Mouse (Mus musculus) limb, embryonic 12.5 days (tissue): Measurements from ENCODE around the gene Fgd3. TPM values are rescaled to one million over a fixed set of nuclear protein-coding genes. Genes with fewer than 3 reads are reported as not detected.

Experiments used
- ATAC-seq: fragments of 200-750 bp; cut with Nextera tagmentation; 2 replicates; pipeline ENCODE4 v1.8.0; 2017; ENCODE audit warnings: low read depth, moderate TSS enrichment; ENCODE audit not compliant: insufficient number of reproducible peaks, insufficient read depth, low FRiP score, low TSS enrichment
- H3K27ac ChIP-seq: fragments of 300-500 bp; sonication (generic); 2 replicates; pipeline ENCODE4 v1.5.1; 2016; ENCODE audit warnings: mild to moderate bottlenecking, moderate library complexity
- H3K27me3 ChIP-seq: fragments of 300-500 bp; sonication (generic); 2 replicates; pipeline ENCODE4 v1.6.1; 2016; ENCODE audit warnings: mild to moderate bottlenecking, moderate library complexity
- H3K36me3 ChIP-seq: fragments of 300-500 bp; sonication (generic); 2 replicates; pipeline ENCODE4 v1.6.1; 2016; ENCODE audit warnings: mild to moderate bottlenecking, moderate library complexity
- H3K4me1 ChIP-seq: fragments of 300-500 bp; sonication (generic); replicated peaks from 2 replicates; pipeline ENCODE4 v1.6.1; 2016
- H3K4me2 ChIP-seq: fragments of 300-500 bp; sonication (generic); 2 replicates; pipeline ENCODE4 v1.6.1; 2016; ENCODE audit warnings: mild to moderate bottlenecking, moderate library complexity
- H3K4me3 ChIP-seq: fragments of 300-500 bp; sonication (generic); replicated peaks from 2 replicates; pipeline ENCODE4 v1.5.1; 2016; ENCODE audit warnings: mild to moderate bottlenecking
- H3K9ac ChIP-seq: fragments of 300-500 bp; sonication (generic); replicated peaks from 2 replicates; pipeline ENCODE4 v1.6.1; 2016; ENCODE audit warnings: mild to moderate bottlenecking, moderate library complexity
- H3K9me3 ChIP-seq: fragments of 300-500 bp; sonication (generic); 2 replicates; pipeline ENCODE4 v1.6.1; 2016; ENCODE audit warnings: mild to moderate bottlenecking, moderate library complexity
- WGBS: fragments of 180-500 bp; shearing (Covaris S2); methylation state at CpG from one replicate; pipeline ENCODE4 v1.1.7; 2016; 5-methylcytosine and 5-hydroxymethylcytosine counted together
- polyA plus RNA-seq: library from polyadenylated mRNA; unstranded; fragments of >200 nt; fragmentation: Nextera tagmentation; extraction: Ambion mirVana; gene quantifications from 2 replicates; pipeline ENCODE4 v1.2.1, GENCODE M21; 2016

Fgd3 gene
- polyA plus RNA-seq, 1 experiment from 2014 or later, result 0.66 TPM

DNA sequence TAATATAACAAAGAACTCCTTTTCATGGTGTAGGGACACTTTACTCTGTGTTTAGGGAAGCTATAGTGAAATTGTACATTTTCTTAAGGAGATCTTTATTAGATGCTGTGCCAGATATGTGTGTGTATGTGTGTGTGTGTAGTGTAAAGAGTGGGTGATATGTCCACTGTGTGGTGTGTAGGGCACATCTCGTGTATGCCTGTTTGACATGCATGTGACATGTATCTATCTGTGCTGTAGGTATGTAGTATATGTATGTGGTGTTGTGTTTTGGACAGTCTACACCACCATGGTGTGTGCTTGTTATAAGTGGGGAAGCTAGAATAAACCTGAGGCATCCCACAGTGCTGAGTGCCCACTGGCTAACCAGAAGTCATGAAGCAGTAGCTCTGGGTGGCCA, 403 bp upstream of the Fgd3 start:
- peak overlapping the region; percentile 73 for H3K4me2 ChIP-seq
- ATAC-seq, result no peak
- no peaks in the 10 kb centered on the region for H3K36me3 ChIP-seq
- no peaks in the 10 kb centered on the region for H3K27me3 ChIP-seq
- no peak overlapping the region for H3K27ac ChIP-seq
- H3K9ac ChIP-seq, result no peak overlapping the region
- H3K4me1 ChIP-seq, result peaks cover 31% of the 10 kb centered on the region
- H3K9me3 ChIP-seq, result no peaks in the 10 kb centered on the region
- H3K4me3 ChIP-seq, result peak overlapping the region; percentile 35; the same call in 1 of the 2 replicates
- 100% methylated on average over 1 of the region's 1 CpGs for WGBS

DNA sequence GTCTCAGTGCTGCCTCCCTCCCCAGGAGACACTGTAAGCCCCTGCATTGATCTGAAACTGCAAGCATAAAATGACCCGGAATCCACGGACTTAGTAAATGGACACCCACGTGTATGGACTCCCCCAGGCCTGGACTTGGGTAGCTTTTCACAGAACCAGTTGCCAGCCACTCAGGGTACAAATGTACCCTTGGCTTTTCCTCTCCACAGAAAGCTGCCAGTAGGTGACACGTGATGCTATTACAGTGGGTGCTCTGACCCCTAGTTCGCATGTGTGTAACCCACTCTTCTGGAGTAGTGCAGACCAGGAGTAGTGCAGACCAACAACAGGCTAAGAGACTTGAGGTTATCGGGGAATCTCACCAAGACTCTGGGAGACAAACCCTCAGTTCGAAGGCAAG, 2.2 kb downstream of the Fgd3 start:
- H3K27ac ChIP-seq, result no peak overlapping the region

DNA sequence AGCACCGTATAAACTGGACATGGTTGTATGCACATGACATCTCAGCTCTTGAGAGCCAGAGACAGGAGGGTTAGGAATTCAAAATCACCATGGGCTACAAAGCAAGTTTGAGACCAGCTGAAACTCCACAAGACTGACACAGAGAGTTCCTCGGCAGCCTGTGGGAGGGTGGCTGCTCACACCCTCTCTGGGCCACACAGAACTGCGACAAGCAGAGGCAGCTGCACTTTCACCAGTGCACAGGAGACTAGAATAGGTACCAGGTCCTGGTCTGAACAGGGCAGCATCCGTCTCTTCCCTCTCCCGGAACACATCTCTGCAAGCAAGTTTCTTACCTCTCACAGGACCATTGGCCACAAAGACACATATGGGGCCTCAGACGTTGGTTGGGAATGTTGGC, 2.6 kb downstream of the Fgd3 start:
- no peaks in the 10 kb centered on the region for H3K27me3 ChIP-seq
- H3K4me1 ChIP-seq, result peaks cover 31% of the 10 kb centered on the region
- no peak overlapping the region for H3K4me3 ChIP-seq
- H3K36me3 ChIP-seq, result no peaks in the 10 kb centered on the region
- WGBS, result 79% methylated on average over 6 of the region's 6 CpGs
- no peak for ATAC-seq
- no peaks in the 10 kb centered on the region for H3K9me3 ChIP-seq
- H3K9ac ChIP-seq, result no peak overlapping the region
- no peak overlapping the region for H3K27ac ChIP-seq
- H3K4me2 ChIP-seq, result no peak overlapping the region

More for the DNA sequence above, 2.2 kb downstream of the Fgd3 start:
- Histone ChIP-seq H3K9ac (no peak overlapping the region), H3K4me2 (no peak overlapping the region), H3K36me3 (no peaks in the 10 kb centered on the region), H3K9me3 (no peaks in the 10 kb centered on the region), H3K4me1 (peaks cover 31% of the 10 kb centered on the region), H3K4me3 (no peak overlapping the region), H3K27me3 (no peaks in the 10 kb centered on the region)
- 83% methylated on average over 7 of the region's 7 CpGs for WGBS
- ATAC-seq, result no peak

DNA sequence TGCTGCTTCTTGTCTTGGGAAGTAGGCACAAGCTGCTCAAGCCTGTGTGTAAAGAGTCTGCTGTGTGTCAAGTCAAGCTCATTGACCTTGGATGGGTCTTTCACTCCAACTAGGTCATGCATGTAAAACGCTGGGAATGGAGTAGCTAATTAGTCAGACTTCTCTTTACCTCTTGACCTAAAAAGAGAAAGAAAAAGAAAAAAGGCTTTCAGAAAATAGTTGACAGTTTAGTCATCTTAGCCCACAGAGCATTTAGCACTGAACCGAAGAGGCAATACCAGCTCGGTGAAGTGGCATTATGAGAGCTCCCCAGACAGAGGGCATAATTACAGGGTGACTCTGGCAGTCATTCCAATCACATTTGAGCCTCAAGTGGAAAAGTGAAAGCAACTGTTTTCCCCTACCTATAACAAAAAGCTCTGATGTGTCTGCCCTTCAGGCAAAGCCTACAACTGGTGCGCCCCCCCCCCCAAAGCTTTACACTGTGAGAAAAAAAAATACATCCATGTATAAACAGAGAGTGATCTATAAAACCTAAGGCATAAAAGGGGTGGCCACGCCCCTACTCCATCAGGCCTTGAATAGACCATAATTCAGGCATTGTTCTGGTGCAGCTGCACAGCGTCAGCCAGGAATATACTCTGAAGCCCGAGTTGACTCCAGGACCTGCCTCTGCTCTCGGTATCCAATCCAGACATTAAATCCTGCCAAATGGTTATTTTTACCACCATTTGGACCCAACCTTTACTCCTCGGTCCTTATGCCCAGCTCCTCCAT, 3.5 kb downstream of the Fgd3 start:
- Histone ChIP-seq H3K4me1 (peaks cover 26% of the 10 kb centered on the region), H3K27me3 (no peaks in the 10 kb centered on the region), H3K9ac (no peak overlapping the region), H3K4me2 (no peak overlapping the region), H3K4me3 (no peak overlapping the region), H3K9me3 (no peaks in the 10 kb centered on the region), H3K36me3 (no peaks in the 10 kb centered on the region), H3K27ac (no peak overlapping the region)
- WGBS, result 63% methylated on average over 9 of the region's 9 CpGs
- ATAC-seq, result no peak

DNA sequence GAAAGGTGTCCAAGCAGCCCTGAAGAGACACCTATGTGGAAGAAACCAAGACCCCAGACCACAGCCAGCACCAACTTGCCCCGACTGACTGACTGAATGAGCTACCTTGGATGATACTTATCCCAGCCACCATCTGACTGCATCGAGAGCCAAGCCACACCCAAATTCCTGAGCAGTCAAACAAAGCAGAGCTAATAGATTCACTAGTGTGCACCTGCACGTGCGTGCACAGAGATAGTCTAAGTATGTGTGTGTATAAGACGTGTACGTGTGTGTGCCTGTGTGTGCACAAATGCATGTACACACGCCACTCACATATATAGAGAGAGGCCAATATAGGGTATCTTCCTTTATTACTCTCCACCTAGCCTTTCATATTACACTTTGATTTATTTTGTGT, 8.5 kb downstream of the Fgd3 start:
- H3K4me3 ChIP-seq, result no peak overlapping the region
- H3K9ac ChIP-seq, result no peak overlapping the region
- H3K36me3 ChIP-seq, result no peaks in the 10 kb centered on the region
- no peak overlapping the region for H3K4me2 ChIP-seq
- WGBS, result 90% methylated on average over 7 of the region's 7 CpGs
- no peak for ATAC-seq
- peaks cover 4% of the 10 kb centered on the region; the same call in 1 of the 2 replicates for H3K4me1 ChIP-seq
- no peak overlapping the region for H3K27ac ChIP-seq
- H3K27me3 ChIP-seq, result no peaks in the 10 kb centered on the region
- no peaks in the 10 kb centered on the region for H3K9me3 ChIP-seq

DNA sequence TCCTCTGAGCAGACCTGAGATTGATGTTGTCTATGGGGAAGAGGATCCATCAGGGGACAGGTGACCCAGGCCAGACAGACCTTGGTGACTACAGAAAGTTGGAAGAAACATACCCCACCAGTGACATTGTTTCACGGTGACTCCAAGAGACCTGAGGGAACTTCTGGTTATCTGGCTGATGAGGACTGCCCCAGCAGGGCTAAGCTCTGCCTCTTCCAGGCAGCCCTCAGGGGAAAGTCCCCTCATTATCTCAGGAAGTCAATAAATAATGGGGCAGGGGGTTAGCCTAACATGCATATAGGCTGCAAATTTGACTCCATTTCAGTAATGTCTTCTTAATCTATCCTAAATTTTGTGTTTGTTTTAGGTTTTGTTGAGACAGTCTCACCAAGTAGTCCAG, 10.6 kb downstream of the Fgd3 start:
- no peak for ATAC-seq
- Histone ChIP-seq H3K27me3 (no peaks in the 10 kb centered on the region), H3K9me3 (no peaks in the 10 kb centered on the region), H3K9ac (no peak overlapping the region), H3K4me2 (no peak overlapping the region), H3K4me3 (no peak overlapping the region), H3K4me1 (peaks cover 4% of the 10 kb centered on the region; the same call in 1 of the 2 replicates), H3K36me3 (no peaks in the 10 kb centered on the region), H3K27ac (no peak overlapping the region)
- WGBS, result 96% methylated on average over 1 of the region's 1 CpGs

DNA sequence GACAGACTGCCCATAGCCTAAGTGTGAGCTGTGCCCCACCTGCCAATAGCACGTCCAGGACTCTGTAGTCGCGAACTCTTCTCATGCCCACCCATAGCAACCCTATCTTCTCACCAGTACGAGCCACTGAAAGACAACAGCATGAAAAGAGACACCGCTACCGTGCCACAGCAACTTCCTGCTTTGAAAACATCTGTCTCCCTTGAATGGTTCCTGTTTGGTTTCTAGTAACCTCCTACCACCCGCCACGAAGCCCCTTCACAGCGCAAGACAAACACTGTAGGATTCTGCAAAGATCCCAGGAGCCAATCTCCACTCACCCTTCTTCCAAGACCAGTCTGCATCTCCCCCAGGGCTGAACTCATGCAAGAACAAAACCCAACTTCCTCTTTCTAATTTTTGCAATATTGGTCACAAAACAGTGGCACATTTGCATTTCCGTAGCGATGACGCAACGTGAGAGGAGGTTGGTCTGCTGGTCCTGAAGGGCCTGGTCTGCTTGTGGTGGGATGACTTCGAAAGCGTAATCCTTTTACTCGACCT, 11.2 kb downstream of the Fgd3 start:
- ATAC-seq, result no peak
- no peaks in the 10 kb centered on the region for H3K36me3 ChIP-seq
- H3K9me3 ChIP-seq, result no peaks in the 10 kb centered on the region
- H3K27me3 ChIP-seq, result no peaks in the 10 kb centered on the region
- no peak overlapping the region for H3K9ac ChIP-seq
- H3K4me2 ChIP-seq, result no peak overlapping the region
- no peak overlapping the region for H3K4me3 ChIP-seq
- 88% methylated on average over 16 of the region's 16 CpGs for WGBS
- no peak overlapping the region for H3K27ac ChIP-seq
- peaks cover 4% of the 10 kb centered on the region; the same call in 1 of the 2 replicates for H3K4me1 ChIP-seq

DNA sequence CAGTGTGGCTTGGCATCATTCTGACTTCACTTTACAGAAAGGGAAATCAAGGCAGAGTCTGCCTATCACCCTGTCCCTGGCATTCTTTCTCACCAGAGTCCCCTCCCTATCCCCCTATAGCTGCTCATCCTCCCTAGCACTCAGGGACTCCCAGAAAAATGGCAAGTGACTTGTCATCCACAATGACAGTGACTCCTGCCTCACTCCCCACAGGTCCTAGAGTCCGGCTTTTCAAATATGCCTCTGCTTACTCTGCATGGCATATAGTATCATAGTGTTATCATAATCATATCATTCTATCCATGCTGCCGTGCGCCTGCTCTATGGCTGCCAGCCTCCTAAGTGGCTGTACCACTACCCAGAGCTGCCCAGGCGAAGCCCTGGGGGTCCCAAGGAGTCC, 11.9 kb downstream of the Fgd3 start:
- no peak for ATAC-seq
- no peaks in the 10 kb centered on the region for H3K9me3 ChIP-seq
- no peaks in the 10 kb centered on the region for H3K36me3 ChIP-seq
- H3K4me1 ChIP-seq, result peaks cover 4% of the 10 kb centered on the region; the same call in 1 of the 2 replicates
- WGBS, result 92% methylated on average over 4 of the region's 4 CpGs
- no peak overlapping the region for H3K4me2 ChIP-seq
- 0 out of 2 replicates have a peak overlapping the region, but pooled peaks have one; percentile 41 for H3K27ac ChIP-seq
- no peak overlapping the region for H3K4me3 ChIP-seq
- H3K27me3 ChIP-seq, result no peaks in the 10 kb centered on the region
- no peak overlapping the region for H3K9ac ChIP-seq

DNA sequence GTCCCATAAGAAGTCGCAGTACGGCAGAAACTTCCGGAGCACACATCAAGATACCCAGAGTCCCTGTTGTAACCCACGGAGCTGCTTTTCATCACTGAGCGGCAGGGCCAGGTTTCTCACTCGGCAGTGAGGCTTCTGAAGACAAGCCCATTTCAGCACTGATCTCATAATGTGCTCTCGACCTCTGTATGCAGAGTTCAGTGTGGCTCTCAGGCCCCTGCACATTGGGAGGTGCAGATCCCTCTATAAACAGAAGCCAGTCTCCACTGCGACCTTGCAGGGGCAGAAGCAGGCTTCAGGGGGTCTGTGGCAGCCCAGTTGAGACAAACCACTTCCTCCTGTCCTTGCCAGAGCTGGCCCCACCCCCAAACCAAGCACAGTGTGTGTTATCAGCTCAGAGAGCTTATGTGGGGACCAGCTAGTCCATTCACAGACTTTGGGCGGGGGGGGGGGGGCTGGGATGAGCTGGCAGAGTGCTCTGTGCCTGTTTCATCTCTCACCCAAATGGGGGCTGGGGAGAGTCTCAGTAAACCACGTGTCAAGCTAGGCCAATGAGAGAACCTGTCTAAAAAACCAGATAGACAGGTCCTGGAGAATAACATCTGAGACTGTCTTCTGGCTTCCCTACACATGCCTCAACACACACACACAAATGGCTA, 12.7 kb downstream of the Fgd3 start:
- Histone ChIP-seq H3K9me3 (no peaks in the 10 kb centered on the region), H3K4me3 (no peak overlapping the region), H3K36me3 (no peaks in the 10 kb centered on the region), H3K27ac (peak overlapping the region; percentile 12; the same call in 1 of the 2 replicates), H3K9ac (no peak overlapping the region), H3K4me2 (no peak overlapping the region), H3K4me1 (peaks cover 4% of the 10 kb centered on the region; the same call in 1 of the 2 replicates), H3K27me3 (no peaks in the 10 kb centered on the region)
- 36% methylated on average over 10 of the region's 10 CpGs for WGBS
- ATAC-seq, result no peak

DNA sequence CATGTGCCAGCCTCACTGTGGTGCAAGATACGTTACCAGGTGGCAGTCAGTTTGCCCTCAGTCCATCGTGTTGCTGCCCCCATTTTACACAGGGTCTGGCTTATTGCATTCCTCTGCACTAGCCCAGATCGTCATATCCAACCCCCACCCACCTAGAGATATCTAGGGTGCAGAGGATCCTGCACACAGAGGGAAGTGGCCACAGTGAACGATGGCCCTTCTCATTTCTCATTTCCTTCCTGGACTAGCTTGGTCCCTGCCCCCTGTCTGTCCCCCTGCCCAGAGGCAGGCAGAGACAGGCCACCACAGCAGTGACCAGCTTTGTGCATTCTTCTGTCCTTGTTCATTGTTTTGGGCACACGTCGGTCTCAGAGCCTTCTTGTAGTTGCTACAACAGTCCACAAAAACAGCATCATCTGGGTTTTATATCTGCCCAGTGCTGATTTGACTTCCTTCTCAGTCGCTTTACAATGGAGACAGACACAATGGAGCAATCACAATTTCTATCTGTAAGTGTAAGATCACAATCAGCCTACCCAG, 13.3 kb downstream of the Fgd3 start:
- 69% methylated on average over 7 of the region's 7 CpGs for WGBS
- no peaks in the 10 kb centered on the region for H3K27me3 ChIP-seq
- no peak overlapping the region for H3K4me3 ChIP-seq
- no peak overlapping the region for H3K9ac ChIP-seq
- H3K9me3 ChIP-seq, result no peaks in the 10 kb centered on the region
- H3K36me3 ChIP-seq, result no peaks in the 10 kb centered on the region
- H3K4me1 ChIP-seq, result peaks cover 4% of the 10 kb centered on the region; the same call in 1 of the 2 replicates
- ATAC-seq, result no peak
- peak overlapping the region; percentile 12; the same call in 1 of the 2 replicates for H3K27ac ChIP-seq
- no peak overlapping the region for H3K4me2 ChIP-seq

DNA sequence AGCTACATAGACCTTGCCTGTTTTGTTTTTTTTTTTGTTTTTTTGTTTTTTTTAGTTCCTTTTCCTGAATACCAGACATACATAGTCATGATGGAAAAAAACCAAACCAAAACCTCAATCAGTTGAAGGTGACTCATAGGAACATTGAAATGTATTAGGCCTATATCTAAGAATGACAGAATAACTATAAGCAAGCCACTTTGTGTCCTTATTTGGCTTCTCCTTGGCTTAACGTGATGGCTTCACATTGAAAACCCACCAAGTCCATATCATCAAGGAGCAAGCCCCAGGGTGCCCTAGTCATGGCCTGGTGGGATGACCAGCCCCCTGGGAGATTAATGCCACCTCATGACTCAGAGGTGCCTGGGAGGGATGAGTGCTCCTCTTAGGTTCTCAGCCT, 19.3 kb downstream of the Fgd3 start:
- no peak overlapping the region for H3K4me3 ChIP-seq
- no peak overlapping the region for H3K27ac ChIP-seq
- ATAC-seq, result no peak
- no peak overlapping the region for H3K4me2 ChIP-seq
- 69% methylated on average over 1 of the region's 1 CpGs for WGBS
- H3K9ac ChIP-seq, result no peak overlapping the region
- H3K9me3 ChIP-seq, result no peaks in the 10 kb centered on the region
- H3K27me3 ChIP-seq, result no peaks in the 10 kb centered on the region
- H3K36me3 ChIP-seq, result no peaks in the 10 kb centered on the region
- H3K4me1 ChIP-seq, result no peaks in the 10 kb centered on the region
